Mouse (Mus musculus): ENCODE data around the gene Usp46. TPM values are rescaled to one million over a fixed set of nuclear protein-coding genes. Genes with fewer than 3 reads are reported as not detected.

Usp46 gene
- polyA plus RNA-seq, 1 experiment from 2014 or later = 29.9 TPM

DNA sequence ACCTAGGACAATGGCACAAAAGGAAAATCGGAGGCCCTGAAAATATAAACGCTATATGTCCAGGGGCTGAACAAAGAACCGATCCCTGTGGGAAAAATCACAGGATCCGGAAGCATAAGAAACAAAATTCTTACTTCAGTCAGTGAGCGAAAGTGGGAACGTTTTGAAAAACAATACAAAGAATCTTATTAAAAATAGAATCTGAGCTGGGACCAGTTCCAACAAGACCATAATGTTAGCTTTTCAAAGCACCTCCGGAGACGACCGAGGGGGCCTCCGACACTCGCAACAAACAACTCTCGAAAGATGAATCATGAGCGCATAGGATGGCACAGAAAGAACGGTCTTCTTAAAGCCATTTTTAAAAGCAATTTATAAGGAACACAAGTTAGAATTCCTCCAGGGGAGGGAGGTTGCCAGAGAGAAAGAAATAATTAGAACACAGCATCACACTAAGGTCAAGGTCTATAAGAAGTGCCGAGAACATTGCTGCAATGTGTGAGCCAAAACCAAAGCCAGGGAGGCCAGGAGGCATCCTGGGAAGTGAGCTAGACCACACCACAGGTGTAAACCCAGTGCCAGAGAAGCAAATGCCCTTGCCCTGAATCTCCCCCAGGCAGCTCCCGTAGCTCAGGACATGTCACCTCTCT is 19.3 kb downstream of the Usp46 start:
- no peak for ATAC-seq (ENCODE audit: low FRiP score)

DNA sequence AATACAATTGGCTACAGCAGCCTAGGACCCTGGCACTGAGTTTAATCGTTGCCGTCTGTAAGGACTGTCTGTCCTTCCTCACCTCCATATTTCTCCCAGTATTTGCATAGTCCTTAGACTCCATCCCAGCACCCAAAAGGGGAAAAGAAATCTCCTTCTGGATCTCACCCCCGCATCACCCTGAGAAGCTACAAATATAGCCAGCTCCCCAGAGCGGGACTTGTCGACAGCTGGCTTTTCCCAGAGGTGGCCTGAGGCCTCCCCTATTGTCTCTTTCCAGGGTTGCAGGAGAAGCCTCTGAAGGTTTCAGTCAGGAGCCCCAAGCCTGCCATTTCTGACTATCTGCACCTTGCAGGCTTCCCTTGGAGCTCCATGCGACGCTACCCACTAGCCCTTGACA is 23.6 kb downstream of the Usp46 start:
- WGBS = 81% methylated on average over 7 of the region's 7 CpGs
- Histone ChIP-seq H3K36me3 (0 out of 2 replicates have a peak, but pooled peaks cover 3% of the 10 kb centered on the region), H3K9ac (replicated peaks) (no peak overlapping the region), H3K27me3 (replicated peaks) (no peaks in the 10 kb centered on the region), H3K9me3 (replicated peaks) (no peaks in the 10 kb centered on the region), H3K4me2 (no peak overlapping the region), H3K4me1 (peaks cover 18% of the 10 kb centered on the region; the same call in 1 of the 2 replicates), H3K27ac (replicated peaks) (no peak overlapping the region), H3K4me3 (replicated peaks) (no peak overlapping the region)
- no peak for ATAC-seq (ENCODE audit: low FRiP score)

More for the DNA sequence above, 19.3 kb downstream of the Usp46 start:
- Histone ChIP-seq H3K9ac (replicated peaks) (no peak overlapping the region), H3K27me3 (replicated peaks) (no peaks in the 10 kb centered on the region), H3K9me3 (replicated peaks) (no peaks in the 10 kb centered on the region), H3K36me3 (0 out of 2 replicates have a peak, but pooled peaks cover 3% of the 10 kb centered on the region), H3K4me3 (replicated peaks) (no peak overlapping the region), H3K27ac (replicated peaks) (no peak overlapping the region), H3K4me2 (no peak overlapping the region), H3K4me1 (peaks cover 31% of the 10 kb centered on the region)
- 71% methylated on average over 16 of the region's 16 CpGs for WGBS

DNA sequence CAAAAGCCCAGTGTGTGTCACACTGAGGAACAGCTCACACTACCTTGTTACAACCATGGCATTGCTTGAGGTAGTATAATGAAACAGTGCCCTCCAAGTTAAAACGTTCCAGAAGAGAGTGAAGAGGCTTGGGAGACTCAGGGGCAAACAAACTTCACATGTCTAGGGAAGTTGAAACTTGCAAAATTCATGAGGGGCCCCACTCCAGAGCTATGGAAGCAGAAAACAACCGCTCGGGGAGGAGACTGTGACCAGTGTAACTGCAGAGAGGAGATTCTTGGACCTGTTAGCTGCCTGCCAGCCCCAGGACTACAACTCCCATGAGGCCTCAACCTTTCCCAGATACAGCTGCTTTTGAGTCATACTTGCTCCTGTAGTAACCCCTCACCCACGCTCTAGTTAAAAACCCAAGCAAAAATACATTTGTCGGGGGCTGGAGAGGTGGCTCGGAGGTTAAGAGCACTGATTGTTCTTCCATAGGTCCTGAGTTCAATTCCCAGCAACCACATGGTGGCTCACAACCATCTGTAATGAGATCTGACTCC is 25.4 kb downstream of the Usp46 start:
- H3K4me2 ChIP-seq = no peak overlapping the region
- peaks cover 9% of the 10 kb centered on the region; the same call in 1 of the 2 replicates for H3K4me1 ChIP-seq
- H3K36me3 ChIP-seq = 0 out of 2 replicates have a peak, but pooled peaks cover 3% of the 10 kb centered on the region
- H3K27ac ChIP-seq (replicated peaks) = no peak overlapping the region
- no peaks in the 10 kb centered on the region for H3K27me3 ChIP-seq (replicated peaks)
- WGBS = 82% methylated on average over 6 of the region's 6 CpGs
- no peak overlapping the region for H3K9ac ChIP-seq (replicated peaks)
- no peak overlapping the region for H3K4me3 ChIP-seq (replicated peaks)
- no peak for ATAC-seq (ENCODE audit: low FRiP score)
- no peaks in the 10 kb centered on the region for H3K9me3 ChIP-seq (replicated peaks)

GRCm38 (mm10) chr5:74040541-74040940 is 27.7 kb downstream of the Usp46 start:
- Histone ChIP-seq H3K4me3 (replicated peaks) (no peak overlapping the region), H3K9me3 (replicated peaks) (no peaks in the 10 kb centered on the region), H3K27me3 (replicated peaks) (no peaks in the 10 kb centered on the region), H3K27ac (replicated peaks) (no peak overlapping the region), H3K4me1 (peaks cover 3% of the 10 kb centered on the region; the same call in 1 of the 2 replicates), H3K4me2 (no peak overlapping the region), H3K9ac (replicated peaks) (no peak overlapping the region), H3K36me3 (peaks cover 4% of the 10 kb centered on the region; the same call in 1 of the 2 replicates)
- WGBS = 94% methylated on average over 4 of the region's 4 CpGs
- ATAC-seq (ENCODE audit: low FRiP score) = no peak

DNA sequence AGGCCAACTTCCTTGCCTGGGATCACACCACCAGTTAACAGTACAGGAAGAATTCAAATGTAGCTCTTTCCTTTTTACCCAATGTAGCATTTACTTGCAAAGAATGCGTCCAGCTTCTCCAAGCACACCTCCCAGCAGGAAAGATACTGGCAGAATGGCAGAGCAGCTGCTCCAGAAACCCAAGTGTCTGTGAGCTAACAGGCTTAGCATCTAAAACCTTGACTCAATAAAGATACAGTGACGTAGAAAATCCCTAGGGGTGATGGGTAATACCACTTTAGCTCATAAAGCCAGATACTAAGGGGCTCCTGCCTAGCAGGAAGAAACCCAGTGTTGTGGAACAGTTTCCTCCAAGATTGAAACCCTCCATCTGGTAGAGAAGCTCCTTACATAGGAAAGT is 32.8 kb downstream of the Usp46 start:
- Histone ChIP-seq H3K27ac (replicated peaks) (no peak overlapping the region), H3K4me2 (no peak overlapping the region), H3K4me3 (replicated peaks) (no peak overlapping the region), H3K4me1 (no peaks in the 10 kb centered on the region), H3K27me3 (replicated peaks) (no peaks in the 10 kb centered on the region), H3K36me3 (peaks cover 12% of the 10 kb centered on the region; the same call in 1 of the 2 replicates), H3K9me3 (replicated peaks) (no peaks in the 10 kb centered on the region), H3K9ac (replicated peaks) (no peak overlapping the region)
- ATAC-seq (ENCODE audit: low FRiP score) = no peak
- WGBS = 56% methylated on average over 2 of the region's 2 CpGs

GRCm38 (mm10) chr5:74034177-74034576 is 34.1 kb downstream of the Usp46 start:
- no peak overlapping the region for H3K4me3 ChIP-seq (replicated peaks)
- no peak for ATAC-seq (ENCODE audit: low FRiP score)
- H3K9me3 ChIP-seq (replicated peaks) = no peaks in the 10 kb centered on the region
- 94% methylated on average over 4 of the region's 4 CpGs for WGBS
- peaks cover 12% of the 10 kb centered on the region; the same call in 1 of the 2 replicates for H3K36me3 ChIP-seq
- no peak overlapping the region for H3K9ac ChIP-seq (replicated peaks)
- H3K4me1 ChIP-seq = peaks cover 5% of the 10 kb centered on the region
- no peaks in the 10 kb centered on the region for H3K27me3 ChIP-seq (replicated peaks)
- H3K4me2 ChIP-seq = no peak overlapping the region
- no peak overlapping the region for H3K27ac ChIP-seq (replicated peaks)

DNA sequence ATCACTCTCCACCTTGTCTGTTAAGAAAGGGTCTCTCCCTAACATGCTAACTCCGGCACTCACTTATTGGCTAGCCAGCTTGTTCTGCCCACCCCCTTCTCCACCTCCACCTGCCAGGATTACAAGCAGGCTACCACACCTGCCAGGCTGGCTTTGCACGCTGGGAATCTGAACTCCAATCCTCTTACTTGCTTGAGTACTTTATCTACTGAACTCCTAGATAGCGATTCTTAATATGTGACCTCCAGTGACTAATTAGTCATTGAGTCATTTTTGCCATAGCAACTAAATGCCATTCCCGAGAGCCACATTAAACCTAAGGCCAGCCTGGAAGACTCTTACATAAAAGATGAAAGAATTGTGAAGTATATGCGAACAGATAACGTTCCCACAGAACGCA is 38.4 kb downstream of the Usp46 start:
- Histone ChIP-seq H3K9ac (replicated peaks) (no peak overlapping the region), H3K4me2 (no peak overlapping the region), H3K4me1 (peaks cover 5% of the 10 kb centered on the region), H3K27ac (replicated peaks) (no peak overlapping the region), H3K4me3 (replicated peaks) (no peak overlapping the region), H3K36me3 (peaks cover 8% of the 10 kb centered on the region; the same call in 1 of the 2 replicates), H3K27me3 (replicated peaks) (no peaks in the 10 kb centered on the region), H3K9me3 (replicated peaks) (no peaks in the 10 kb centered on the region)
- WGBS = 65% methylated on average over 7 of the region's 7 CpGs
- ATAC-seq (ENCODE audit: low FRiP score) = no peak

- peaks cover 8% of the 10 kb centered on the region; the same call in 1 of the 2 replicates for H3K36me3 ChIP-seq
- no peak overlapping the region for H3K9ac ChIP-seq (replicated peaks)
- WGBS = 93% methylated on average over 25 of the region's 25 CpGs
- no peak overlapping the region for H3K27ac ChIP-seq (replicated peaks)
- H3K27me3 ChIP-seq (replicated peaks) = no peaks in the 10 kb centered on the region
- H3K4me2 ChIP-seq = no peak overlapping the region
- no peak overlapping the region for H3K4me3 ChIP-seq (replicated peaks)
- H3K9me3 ChIP-seq (replicated peaks) = no peaks in the 10 kb centered on the region
- H3K4me1 ChIP-seq = peaks cover 5% of the 10 kb centered on the region
- ATAC-seq (ENCODE audit: low FRiP score) = no peak
These were observed 39.3 kb downstream of the Usp46 start for GRCm38 (mm10) chr5:74028691-74029479.

DNA sequence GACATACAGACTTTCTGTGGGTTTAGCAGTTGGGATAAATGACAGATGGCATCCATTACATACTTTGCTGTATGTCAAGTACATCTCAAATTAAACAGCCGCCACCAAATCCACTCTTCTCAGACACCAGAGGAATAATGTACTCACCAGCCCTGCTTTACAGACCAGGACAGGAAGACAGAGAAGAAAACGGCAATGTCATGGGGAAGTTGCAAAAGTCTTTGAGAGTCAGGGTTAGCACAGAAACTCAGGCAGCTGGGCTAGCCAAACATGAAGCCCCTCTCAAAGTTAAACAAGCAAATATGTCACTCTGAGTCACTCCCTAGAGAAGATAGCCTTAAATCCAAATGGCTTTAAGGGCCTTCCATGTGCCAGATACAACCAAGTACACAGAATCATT is 40.0 kb downstream of the Usp46 start:
- H3K4me2 ChIP-seq = no peak overlapping the region
- no peaks in the 10 kb centered on the region for H3K9me3 ChIP-seq (replicated peaks)
- no peak overlapping the region for H3K27ac ChIP-seq (replicated peaks)
- WGBS = 83% methylated on average over 2 of the region's 2 CpGs
- no peaks in the 10 kb centered on the region for H3K27me3 ChIP-seq (replicated peaks)
- no peak for ATAC-seq (ENCODE audit: low FRiP score)
- H3K36me3 ChIP-seq = peaks cover 8% of the 10 kb centered on the region; the same call in 1 of the 2 replicates
- no peak overlapping the region for H3K9ac ChIP-seq (replicated peaks)
- peaks cover 5% of the 10 kb centered on the region for H3K4me1 ChIP-seq
- H3K4me3 ChIP-seq (replicated peaks) = no peak overlapping the region

GRCm38 (mm10) chr5:74020506-74020905 is 47.7 kb downstream of the Usp46 start:
- H3K27ac ChIP-seq (replicated peaks) = no peak overlapping the region
- 89% methylated on average over 4 of the region's 4 CpGs for WGBS

DNA sequence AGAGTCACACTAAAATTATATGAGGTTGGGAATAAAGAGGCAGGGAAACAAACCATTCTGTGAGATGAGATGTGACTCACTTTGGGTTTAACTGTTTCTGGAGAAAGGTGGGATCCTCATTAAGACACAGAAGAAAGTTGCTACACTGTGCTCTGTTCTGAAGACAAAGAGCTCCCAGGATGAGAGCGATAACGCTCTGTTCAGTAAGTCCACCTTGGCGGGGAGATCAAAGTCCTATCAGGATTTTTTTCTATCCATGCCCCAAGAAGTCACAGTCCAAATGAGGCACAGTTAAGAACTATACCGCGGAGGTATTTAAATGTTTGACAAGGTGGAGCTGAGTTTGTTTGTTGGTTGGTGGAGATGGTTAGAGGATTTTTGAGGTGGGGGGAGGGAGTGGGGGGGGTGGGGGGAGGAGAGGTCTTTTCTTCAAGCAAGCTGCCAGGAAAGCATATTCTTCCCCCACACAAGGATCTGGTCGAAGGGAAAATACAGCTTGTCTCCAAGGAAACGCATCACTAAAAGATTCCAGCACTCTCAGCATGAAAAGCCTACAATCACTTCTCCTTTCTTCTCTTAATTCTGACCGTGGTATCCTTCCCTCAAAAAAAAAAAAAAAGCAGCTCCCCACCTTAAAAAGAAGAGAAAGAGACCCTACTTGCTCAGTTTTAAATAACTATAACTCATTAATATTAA is 49.2 kb downstream of the Usp46 start:
- no peak overlapping the region for H3K9ac ChIP-seq (replicated peaks)
- no peak for ATAC-seq (ENCODE audit: low FRiP score)
- 66% methylated on average over 8 of the region's 8 CpGs for WGBS
- no peaks in the 10 kb centered on the region for H3K9me3 ChIP-seq (replicated peaks)
- peaks cover 17% of the 10 kb centered on the region for H3K36me3 ChIP-seq
- H3K4me1 ChIP-seq = no peaks in the 10 kb centered on the region
- H3K4me2 ChIP-seq = no peak overlapping the region
- no peak overlapping the region for H3K4me3 ChIP-seq (replicated peaks)
- H3K27ac ChIP-seq (replicated peaks) = no peak overlapping the region
- H3K27me3 ChIP-seq (replicated peaks) = no peaks in the 10 kb centered on the region

More at GRCm38 (mm10) chr5:74020506-74020905, 47.7 kb downstream of the Usp46 start:
- Histone ChIP-seq H3K4me3 (replicated peaks) (no peak overlapping the region), H3K4me2 (no peak overlapping the region), H3K27me3 (replicated peaks) (no peaks in the 10 kb centered on the region), H3K9me3 (replicated peaks) (no peaks in the 10 kb centered on the region), H3K36me3 (peaks cover 6% of the 10 kb centered on the region), H3K4me1 (no peaks in the 10 kb centered on the region), H3K9ac (replicated peaks) (no peak overlapping the region)
- ATAC-seq (ENCODE audit: low FRiP score) = no peak

Measured in neural tube, embryonic 15.5 days (tissue).